Mouse (Mus musculus) E14TG2a.4 (cell line): Measurements from ENCODE around the gene Dgki.

Experiments
- CTCF ChIP-seq: conservative IDR thresholded peaks from 2 replicates; pipeline ENCODE4 v1.5.1; 2014; ENCODE audit warnings: low read length
- NANOG ChIP-seq: IDR thresholded peaks from 2 replicates; pipeline ENCODE4 v1.6.1; 2014; ENCODE audit warnings: borderline replicate concordance, low read length, mixed read lengths
- POU5F1 ChIP-seq: IDR thresholded peaks from 2 replicates; pipeline ENCODE4 v1.6.1; 2014; ENCODE audit warnings: low read length, borderline replicate concordance

GRCm38 (mm10) chr6:36881309-36881708 lies 418.7 kb downstream of the Dgki start:
- TF ChIP-seq CTCF: no peak
- TF ChIP-seq NANOG: no peak
- no peak for TF ChIP-seq POU5F1
